Comparison of ENCODE assay signal across 23 mouse cellular contexts in the genomic region with DNA sequence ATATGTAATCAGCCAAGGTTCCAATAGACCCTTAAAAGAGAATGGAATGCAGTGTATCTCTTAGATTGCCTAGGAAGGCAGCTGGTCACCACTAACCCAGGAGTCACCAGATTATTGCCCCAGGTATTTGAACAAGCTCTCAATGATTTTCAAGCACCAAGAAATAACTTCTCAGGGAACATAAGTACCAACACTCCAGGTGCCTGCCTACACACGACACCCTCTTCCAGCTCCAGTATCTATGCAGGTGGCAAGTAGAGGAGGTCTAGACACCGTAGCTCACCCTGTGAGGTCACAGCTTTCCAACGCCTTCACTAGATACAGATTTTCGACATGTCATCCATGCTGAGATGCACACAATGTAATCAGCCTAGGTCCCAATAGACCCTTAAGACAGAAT.
"Had no signal": no experiment of that assay in that cellular context is flagged by ENCODE, and none has a peak within 500 bp of the region (broad histone marks: within the 10 kb centered on the region; RNA-seq: fewer than 3 reads in every experiment).

No protein-coding gene starts in this region.

- H3K4me2 ChIP-seq: heart, embryonic 12.5 days; hindbrain, embryonic 12.5 days; hindbrain, embryonic 14.5 days; intestine, embryonic 15.5 days; limb, embryonic 12.5 days had no signal

- H3K27me3 ChIP-seq: heart, embryonic 12.5 days; hindbrain, embryonic 12.5 days; intestine, embryonic 15.5 days had no signal

- ATAC-seq: forebrain, embryonic 16.5 days; inflammation-experienced regulatory T-cells, adult 6 months; intestine, embryonic 15.5 days; intestine, postnatal 0 days had no signal

- H3K4me3 ChIP-seq: gastrocnemius, adult 2 months; heart, embryonic 10.5 days; heart, embryonic 12.5 days; hindbrain, embryonic 10.5 days; hindbrain, embryonic 12.5 days; intestine, embryonic 15.5 days; layer of hippocampus, adult 2 months; left cerebral cortex, adult 2 months; limb, embryonic 10.5 days; limb, embryonic 12.5 days had no signal

- H3K27ac ChIP-seq: gastrocnemius, adult 2 months; heart, embryonic 10.5 days; hindbrain, embryonic 10.5 days; hindbrain, embryonic 12.5 days; hindbrain, embryonic 14.5 days; intestine, embryonic 15.5 days; layer of hippocampus, adult 2 months; left cerebral cortex, adult 2 months; limb, embryonic 10.5 days; limb, embryonic 12.5 days had no signal

- H3K9me3 ChIP-seq: heart, embryonic 10.5 days; heart, embryonic 12.5 days; hindbrain, embryonic 10.5 days; hindbrain, embryonic 12.5 days; intestine, embryonic 15.5 days; limb, embryonic 10.5 days; limb, embryonic 12.5 days had no signal

- DNase-seq: gastrocnemius, adult 2 months; gastrocnemius, postnatal 10 days; gastrocnemius, postnatal 25 days; heart, adult 18-20 months; heart, postnatal 10 days; heart, postnatal 4 days; kidney, adult 18-20 months; kidney, adult 8-10 months; kidney, postnatal 10 days; kidney, postnatal 4 days had no signal

- H3K9ac ChIP-seq: heart, embryonic 12.5 days; hindbrain, embryonic 12.5 days; hindbrain, embryonic 14.5 days; intestine, embryonic 15.5 days; limb, embryonic 12.5 days had no signal

- H3K36me3 ChIP-seq: heart, embryonic 10.5 days; heart, embryonic 12.5 days; hindbrain, embryonic 12.5 days; intestine, embryonic 15.5 days; limb, embryonic 10.5 days; limb, embryonic 12.5 days had no signal
